Mouse (Mus musculus): ENCODE results near the gene Kif1b. TPM values are rescaled to one million over a fixed set of nuclear protein-coding genes. Genes with fewer than 3 reads are reported as not detected.
A peak's percentile ranks its signal among the peaks of the same experiment; 100 is the strongest.

Kif1b gene
- polyA plus RNA-seq, 1 experiment from 2014 or later = 140 TPM

DNA sequence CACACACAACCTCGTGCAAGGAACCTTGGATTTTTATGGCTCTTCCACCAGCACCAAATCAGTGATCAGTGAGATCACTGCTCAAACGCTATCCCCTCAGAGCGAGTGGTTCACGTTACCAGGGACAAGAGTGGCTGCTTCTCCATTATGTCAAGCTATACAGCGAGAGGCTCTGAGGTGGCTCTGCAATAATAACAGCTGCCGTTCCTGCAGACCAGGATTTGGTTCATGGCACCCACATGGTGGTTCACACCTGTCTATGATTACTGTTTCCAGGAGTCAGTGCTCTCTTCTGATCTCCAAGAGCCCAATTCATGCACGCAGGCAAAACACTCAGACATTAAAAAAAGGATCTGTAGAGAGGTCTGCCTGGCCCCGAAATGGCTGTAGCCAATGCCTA, 169.0 kb downstream of the Kif1b start:
- WGBS = 80% methylated on average over 8 of the region's 8 CpGs
- no peaks in the 10 kb centered on the region for H3K27me3 ChIP-seq
- no peak overlapping the region for H3K27ac ChIP-seq
- H3K4me2 ChIP-seq (replicated peaks) = no peak overlapping the region
- peaks cover 9% of the 10 kb centered on the region for H3K4me1 ChIP-seq
- H3K9me3 ChIP-seq (replicated peaks) = no peaks in the 10 kb centered on the region
- no peak overlapping the region for H3K4me3 ChIP-seq
- H3K9ac ChIP-seq = no peak overlapping the region
- H3K36me3 ChIP-seq = no peaks in the 10 kb centered on the region
- ATAC-seq (ENCODE audit: low FRiP score) = no peak

DNA sequence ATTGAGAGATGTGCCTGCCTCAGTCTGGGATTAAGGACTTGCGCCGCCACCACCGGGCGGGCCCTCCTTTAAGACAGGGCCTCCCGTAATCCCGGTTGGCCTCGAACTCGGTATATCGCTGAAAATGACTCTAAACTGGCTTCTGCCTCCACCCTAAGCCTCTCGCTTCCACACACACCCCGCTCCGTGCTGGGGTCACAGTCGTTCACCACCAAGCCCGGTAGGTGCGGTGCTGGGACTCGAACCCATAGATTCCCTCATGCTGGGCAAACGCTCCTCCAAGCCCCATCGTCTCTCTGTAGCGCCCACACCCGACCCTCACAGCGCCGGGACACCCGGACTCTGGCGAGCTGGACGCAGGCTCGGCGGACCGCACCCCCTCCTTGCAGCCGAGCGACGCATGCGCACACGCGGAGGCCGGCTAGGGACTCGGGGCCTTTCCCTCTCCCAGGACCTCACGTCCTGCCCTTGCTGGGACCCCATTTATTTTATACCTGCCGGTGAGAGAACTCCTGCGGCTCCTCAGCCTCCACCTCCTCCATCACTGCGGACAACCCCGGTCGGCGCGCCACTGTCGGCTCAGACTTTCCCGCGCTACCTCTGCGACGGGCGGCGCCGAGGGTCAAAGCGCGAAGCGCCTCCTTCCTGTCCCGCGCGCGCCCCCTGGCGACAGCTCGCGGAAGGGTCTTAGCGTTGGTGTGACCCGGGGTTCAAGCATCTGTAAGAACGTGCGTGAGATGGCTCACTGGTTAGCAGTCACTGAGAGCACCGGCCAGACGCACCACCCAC, 170.3 kb downstream of the Kif1b start, which contains the start of gene Cenps:
Cenps (minus strand) TSS at position 648 of the 789 bp plus-strand sequence.
- H3K27me3 ChIP-seq = no peaks in the 10 kb centered on the region
- peak; percentile 90 for ATAC-seq (ENCODE audit: low FRiP score)
- peak within 1 kb of the TSS; percentile 85 for H3K27ac ChIP-seq
- peak within 1 kb of the TSS; percentile 61 for H3K4me2 ChIP-seq (replicated peaks)
- H3K4me3 ChIP-seq = peak within 1 kb of the TSS; percentile 62
- 1% methylated on average over 68 of the region's 68 CpGs for WGBS
- peaks cover 1% of the 10 kb centered on the region; the same call in 1 of the 2 replicates for H3K36me3 ChIP-seq
- H3K9me3 ChIP-seq (replicated peaks) = no peaks in the 10 kb centered on the region
- peaks cover 9% of the 10 kb centered on the region for H3K4me1 ChIP-seq
- H3K9ac ChIP-seq = peak within 1 kb of the TSS; percentile 70

DNA sequence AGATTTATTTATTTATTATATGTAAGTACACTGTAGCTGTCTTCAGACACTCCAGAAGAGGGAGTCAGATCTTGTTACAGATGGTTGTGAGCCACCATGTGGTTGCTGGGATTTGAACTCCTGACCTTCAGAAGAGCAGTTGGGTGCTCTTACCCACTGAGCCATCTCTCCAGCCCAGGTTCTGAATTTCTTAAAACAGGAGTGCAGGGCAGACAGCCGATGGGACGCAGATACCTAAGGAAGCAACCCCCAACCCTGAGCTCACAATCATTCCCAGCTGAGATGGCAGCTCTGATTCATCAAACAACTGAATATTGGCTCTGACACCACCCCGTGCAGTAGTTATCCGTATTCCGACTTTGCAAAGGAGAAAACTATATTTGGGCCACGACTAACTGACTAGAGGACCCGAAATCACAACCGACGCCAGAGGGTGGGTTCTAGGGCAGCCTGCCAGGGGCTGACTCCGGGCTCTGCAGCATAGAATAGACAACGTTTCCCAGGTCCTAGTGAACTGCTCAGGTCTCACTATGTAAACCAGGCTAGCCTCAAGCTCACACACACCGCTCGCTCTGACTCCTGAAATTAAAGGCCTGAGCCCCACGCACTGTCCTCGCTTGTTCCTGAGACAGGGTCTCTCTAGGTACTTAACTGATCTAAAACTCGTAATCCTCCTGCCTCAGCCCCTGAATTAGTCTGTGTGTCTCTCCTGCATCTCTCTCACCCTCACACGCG, 171.2 kb downstream of the Kif1b start:
- no peaks in the 10 kb centered on the region for H3K27me3 ChIP-seq
- H3K4me1 ChIP-seq = peaks cover 9% of the 10 kb centered on the region
- no peaks in the 10 kb centered on the region for H3K9me3 ChIP-seq (replicated peaks)
- H3K9ac ChIP-seq = peak overlapping the region; percentile 70; the same call in 1 of the 2 replicates
- no peak for ATAC-seq (ENCODE audit: low FRiP score)
- peaks cover 8% of the 10 kb centered on the region; the same call in 1 of the 2 replicates for H3K36me3 ChIP-seq
- H3K4me3 ChIP-seq = peak overlapping the region; percentile 62
- H3K27ac ChIP-seq = peak overlapping the region; percentile 85; the same call in 1 of the 2 replicates
- WGBS = 65% methylated on average over 18 of the region's 18 CpGs
- H3K4me2 ChIP-seq (replicated peaks) = peak overlapping the region; percentile 61

DNA sequence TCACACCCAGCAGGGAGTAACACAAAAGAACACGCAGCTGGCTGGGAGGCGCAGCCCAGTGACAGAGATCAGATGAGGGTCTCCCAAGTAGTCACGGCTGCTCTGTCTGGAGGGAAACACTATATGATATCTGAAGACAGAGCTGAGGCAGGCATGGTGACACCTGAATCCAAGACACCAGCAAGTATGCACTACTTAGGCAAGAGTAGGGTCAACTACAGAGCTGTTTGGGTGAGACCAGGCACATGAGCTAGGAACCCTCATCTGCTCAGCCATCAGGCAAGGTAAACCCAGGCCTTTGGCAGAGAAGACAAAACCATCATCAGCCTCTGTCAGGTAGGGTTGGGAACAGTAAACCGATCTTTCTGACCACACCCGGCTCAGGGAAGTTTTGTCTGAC, 174.1 kb downstream of the Kif1b start:
- Histone ChIP-seq H3K36me3 (peaks cover 24% of the 10 kb centered on the region), H3K9ac (no peak overlapping the region), H3K4me2 (replicated peaks) (no peak overlapping the region), H3K4me3 (no peak overlapping the region), H3K27me3 (no peaks in the 10 kb centered on the region), H3K27ac (no peak overlapping the region), H3K9me3 (replicated peaks) (no peaks in the 10 kb centered on the region), H3K4me1 (peaks cover 9% of the 10 kb centered on the region)
- WGBS = 78% methylated on average over 5 of the region's 5 CpGs
- no peak for ATAC-seq (ENCODE audit: low FRiP score)

- Histone ChIP-seq H3K27me3 (no peaks in the 10 kb centered on the region), H3K9ac (no peak overlapping the region), H3K36me3 (peaks cover 34% of the 10 kb centered on the region), H3K9me3 (replicated peaks) (no peaks in the 10 kb centered on the region), H3K4me1 (peaks cover 9% of the 10 kb centered on the region), H3K4me2 (replicated peaks) (no peak overlapping the region), H3K27ac (no peak overlapping the region), H3K4me3 (no peak overlapping the region)
- no peak for ATAC-seq (ENCODE audit: low FRiP score)
- 80% methylated on average over 21 of the region's 21 CpGs for WGBS
These were observed 175.5 kb downstream of the Kif1b start for GRCm38 (mm10) chr4:149131789-149132565.

DNA sequence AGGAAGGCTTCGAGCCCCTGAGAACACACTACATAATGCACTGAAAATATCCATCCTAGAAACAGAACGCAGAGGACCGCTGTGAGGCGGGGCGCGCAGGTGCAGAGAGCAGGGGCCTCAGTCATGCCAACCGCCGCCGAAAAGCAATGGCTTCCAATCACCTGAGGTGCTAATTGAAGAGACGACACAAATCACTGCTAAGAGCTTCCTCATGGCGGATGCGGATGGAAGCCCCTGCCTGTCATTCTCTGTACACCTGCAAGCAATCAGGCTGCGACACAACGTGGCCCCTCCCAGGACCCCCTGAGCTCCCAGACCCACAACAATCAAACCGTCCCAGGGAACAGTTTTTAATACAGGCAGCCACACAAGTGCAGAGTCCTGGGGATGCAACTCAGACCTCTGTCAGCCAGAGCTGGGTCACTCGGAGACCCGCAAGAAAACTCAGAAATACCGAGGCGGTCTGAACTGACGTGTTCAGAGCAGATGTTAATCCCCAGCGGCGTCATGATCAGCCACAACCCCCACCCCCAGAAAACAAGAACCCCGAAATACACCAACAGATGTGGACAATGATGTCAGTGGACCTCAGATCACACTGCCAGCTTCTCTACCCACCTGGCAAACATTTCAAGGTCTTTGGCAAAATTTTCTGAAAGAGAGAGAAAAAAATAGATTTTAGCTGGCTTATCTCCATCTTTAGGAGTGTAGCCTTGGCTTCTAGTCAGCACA, 176.3 kb downstream of the Kif1b start:
- Histone ChIP-seq H3K4me1 (peaks cover 1% of the 10 kb centered on the region; the same call in 1 of the 2 replicates), H3K27me3 (no peaks in the 10 kb centered on the region), H3K9ac (no peak overlapping the region), H3K27ac (no peak overlapping the region), H3K4me2 (replicated peaks) (no peak overlapping the region), H3K4me3 (no peak overlapping the region), H3K36me3 (peaks cover 34% of the 10 kb centered on the region), H3K9me3 (replicated peaks) (no peaks in the 10 kb centered on the region)
- no peak for ATAC-seq (ENCODE audit: low FRiP score)
- WGBS = 87% methylated on average over 23 of the region's 23 CpGs

- no peak overlapping the region for H3K4me2 ChIP-seq (replicated peaks)
- peaks cover 34% of the 10 kb centered on the region for H3K36me3 ChIP-seq
- ATAC-seq (ENCODE audit: low FRiP score) = no peak
- no peaks in the 10 kb centered on the region for H3K9me3 ChIP-seq (replicated peaks)
- WGBS = 79% methylated on average over 18 of the region's 18 CpGs
- H3K4me3 ChIP-seq = no peak overlapping the region
- no peaks in the 10 kb centered on the region for H3K27me3 ChIP-seq
- H3K27ac ChIP-seq = no peak overlapping the region
- H3K9ac ChIP-seq = no peak overlapping the region
- no peaks in the 10 kb centered on the region for H3K4me1 ChIP-seq
These were observed 179.0 kb downstream of the Kif1b start for GRCm38 (mm10) chr4:149128467-149128866.

DNA sequence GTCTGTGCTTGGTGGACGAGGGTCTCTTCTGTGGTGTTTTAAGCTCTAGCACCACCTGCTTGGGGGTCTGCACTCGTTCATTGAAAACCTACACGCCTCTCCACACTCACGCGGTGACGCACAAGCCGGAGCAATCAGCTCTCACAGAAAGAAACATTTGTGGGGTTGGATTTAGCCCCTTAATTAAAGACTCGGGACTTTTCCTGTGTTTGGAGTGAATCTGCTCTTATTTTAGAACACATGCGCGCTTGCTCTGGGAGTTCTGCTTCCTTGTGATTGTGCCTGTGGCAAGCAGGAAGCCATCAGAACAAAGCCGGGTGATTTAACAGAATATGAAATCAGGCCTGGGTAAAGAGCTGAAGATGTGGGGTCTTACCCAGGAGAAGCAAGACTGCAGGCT, 180.8 kb downstream of the Kif1b start, which contains the start of gene Cort:
Cort (minus strand) TSS at position 101 of the 400 bp plus-strand sequence.
- no peak within 1 kb of the TSS for H3K9ac ChIP-seq
- H3K9me3 ChIP-seq (replicated peaks) = no peaks in the 10 kb centered on the region
- H3K27ac ChIP-seq = no peak within 1 kb of the TSS
- H3K4me1 ChIP-seq = no peaks in the 10 kb centered on the region
- H3K27me3 ChIP-seq = no peaks in the 10 kb centered on the region
- H3K36me3 ChIP-seq = peaks cover 32% of the 10 kb centered on the region
- H3K4me2 ChIP-seq (replicated peaks) = no peak within 1 kb of the TSS
- ATAC-seq (ENCODE audit: low FRiP score) = no peak
- no peak within 1 kb of the TSS for H3K4me3 ChIP-seq
- 92% methylated on average over 11 of the region's 11 CpGs for WGBS

Other genes starting within 250 kb of the Kif1b start
- 49.4 and 55.5 TPM in 2 replicates for gene Pex14, start 207.8 kb downstream of the Kif1b start, polyA plus RNA-seq (2016; fragmentation: Nextera tagmentation; extraction: Ambion mirVana)
- gene Dffa, start 203.5 kb downstream of the Kif1b start, polyA plus RNA-seq (2016; fragmentation: Nextera tagmentation; extraction: Ambion mirVana) = 30.2 and 30.6 TPM in 2 replicates
- gene Cort, start 180.9 kb downstream of the Kif1b start, polyA plus RNA-seq (2016; fragmentation: Nextera tagmentation; extraction: Ambion mirVana) = 0.34 and 0.36 TPM in 2 replicates
- 32.4 and 32.9 TPM in 2 replicates for gene Cenps, start 170.1 kb downstream of the Kif1b start, polyA plus RNA-seq (2016; fragmentation: Nextera tagmentation; extraction: Ambion mirVana)
- 116 and 123 TPM in 2 replicates for gene Pgd, start 140.9 kb downstream of the Kif1b start, polyA plus RNA-seq (2016; fragmentation: Nextera tagmentation; extraction: Ambion mirVana)
- 82.8 and 92.7 TPM in 2 replicates for gene Ube4b, start 119.1 kb upstream of the Kif1b start, polyA plus RNA-seq (2016; fragmentation: Nextera tagmentation; extraction: Ambion mirVana)
- gene Rbp7, start 147.3 kb upstream of the Kif1b start, polyA plus RNA-seq (2016; fragmentation: Nextera tagmentation; extraction: Ambion mirVana) = not detected in 2 replicates
- gene Tmem274, start 169.7 kb upstream of the Kif1b start, polyA plus RNA-seq (2016; fragmentation: Nextera tagmentation; extraction: Ambion mirVana) = 0.37 and 0.40 TPM in 2 replicates
- gene Nmnat1, start 177.5 kb upstream of the Kif1b start, polyA plus RNA-seq (2016; fragmentation: Nextera tagmentation; extraction: Ambion mirVana) = 12.1 and 13.8 TPM in 2 replicates
- 46.7 and 46.8 TPM in 2 replicates for gene Lzic, start 177.5 kb upstream of the Kif1b start, polyA plus RNA-seq (2016; fragmentation: Nextera tagmentation; extraction: Ambion mirVana)
- 79.0 and 87.1 TPM in 2 replicates for gene Ctnnbip1, start 210.5 kb upstream of the Kif1b start, polyA plus RNA-seq (2016; fragmentation: Nextera tagmentation; extraction: Ambion mirVana)

All from hindbrain, embryonic 12.5 days (tissue).